In genomic region chr11:58103697-58104306, GRCm38 (mm10) we compare ENCODE assay signal across 8 mouse cellular contexts. TPM values are rescaled to one million over a fixed set of nuclear protein-coding genes. Genes with fewer than 3 reads are reported as not detected.
A peak's percentile ranks its signal among the peaks of the same experiment; 100 is the strongest.
DNase-seq lines count a peak whose midpoint lies in the region; ATAC-seq and TF ChIP-seq lines count a peak whose summit lies in the region.

Cnot8 (plus strand) TSS chr11:58104153.

- H3K4me3 ChIP-seq in E14TG2a.4 (replicated peaks; ENCODE audit: low read length), result peak within 1 kb of the TSS; percentile 98
- H3K4me3 ChIP-seq in forebrain, embryonic 12.5 days (replicated peaks), result peak within 1 kb of the TSS; percentile 94
- peak within 1 kb of the TSS; percentile 80 for H3K4me3 ChIP-seq in heart, postnatal 0 days (ENCODE audit: low read depth, low read length)
- H3K4me3 ChIP-seq in liver, embryonic 16.5 days (ENCODE audit: low read depth, low read length), result peak within 1 kb of the TSS; percentile 99
- peak within 1 kb of the TSS; percentile 98 for H3K4me3 ChIP-seq in neural tube, embryonic 13.5 days
- peak within 1 kb of the TSS; percentile 93 for H3K4me3 ChIP-seq in testis, adult 2 months (ENCODE audit: control insufficient read depth, low read depth, low read length)

- 0 out of 2 replicates have a peak, but pooled peaks have one; percentile 46 for TF ChIP-seq EP300 in heart, postnatal 0 days (IDR thresholded peaks at IDR 0.05; ENCODE audit: low read depth)

- H3K27me3 ChIP-seq in E14TG2a.4 (ENCODE audit: insufficient read depth, low read length), result no peaks in the 10 kb centered on the region
- H3K27me3 ChIP-seq in forebrain, embryonic 12.5 days, result no peaks in the 10 kb centered on the region
- H3K27me3 ChIP-seq in heart, postnatal 0 days (ENCODE audit: control insufficient read depth, insufficient read depth, low read length), result no peaks in the 10 kb centered on the region
- no peaks in the 10 kb centered on the region for H3K27me3 ChIP-seq in liver, embryonic 16.5 days (ENCODE audit: control insufficient read depth, insufficient read depth, low read depth, low read length)
- peaks cover 5% of the 10 kb centered on the region; the same call in 1 of the 2 replicates for H3K27me3 ChIP-seq in neural tube, embryonic 13.5 days
- H3K27me3 ChIP-seq in testis, adult 2 months (ENCODE audit: control insufficient read depth, insufficient read depth, low read length), result no peaks in the 10 kb centered on the region

- peak; percentile 97 for ATAC-seq in forebrain, embryonic 12.5 days (ENCODE audit: low FRiP score)
- ATAC-seq in heart, postnatal 0 days (ENCODE audit: insufficient read depth, low read depth), result peak; percentile 97
- ATAC-seq in liver, embryonic 16.5 days (ENCODE audit: low read depth), result peak; percentile 99
- peak; percentile 97 for ATAC-seq in neural tube, embryonic 13.5 days (ENCODE audit: low read depth)

- WGBS in forebrain, embryonic 12.5 days, result under 1% methylated on average over 55 of the region's 55 CpGs
- under 1% methylated on average over 55 of the region's 55 CpGs for WGBS in heart, postnatal 0 days
- under 1% methylated on average over 55 of the region's 55 CpGs for WGBS in liver, embryonic 16.5 days (ENCODE audit: insufficient replicate concordance)
- WGBS in neural tube, embryonic 13.5 days, result under 1% methylated on average over 55 of the region's 55 CpGs

- H3K4me2 ChIP-seq in forebrain, embryonic 12.5 days, result peak within 1 kb of the TSS; percentile 80
- peak within 1 kb of the TSS; percentile 75 for H3K4me2 ChIP-seq in heart, postnatal 0 days (ENCODE audit: low read depth, low read length)
- peak within 1 kb of the TSS; percentile 87 for H3K4me2 ChIP-seq in liver, embryonic 16.5 days (ENCODE audit: low read depth, low read length)
- peak within 1 kb of the TSS; percentile 76 for H3K4me2 ChIP-seq in neural tube, embryonic 13.5 days

- H3K4me1 ChIP-seq in E14TG2a.4 (replicated peaks; ENCODE audit: low read depth, low read length), result peaks cover 52% of the 10 kb centered on the region
- peaks cover 27% of the 10 kb centered on the region for H3K4me1 ChIP-seq in forebrain, embryonic 12.5 days
- peaks cover 5% of the 10 kb centered on the region; the same call in 1 of the 2 replicates for H3K4me1 ChIP-seq in heart, postnatal 0 days (ENCODE audit: control insufficient read depth, insufficient read depth)
- peaks cover 22% of the 10 kb centered on the region for H3K4me1 ChIP-seq in liver, embryonic 16.5 days (ENCODE audit: control insufficient read depth, low read depth, low read length)
- H3K4me1 ChIP-seq in neural tube, embryonic 13.5 days (replicated peaks), result peaks cover 43% of the 10 kb centered on the region
- H3K4me1 ChIP-seq in testis, adult 2 months (ENCODE audit: control insufficient read depth, insufficient read depth, low read length), result peaks cover 13% of the 10 kb centered on the region

- TF ChIP-seq CTCF in E14TG2a.4 (conservative IDR thresholded peaks at IDR 0.05; ENCODE audit: low read length), result no peak
- TF ChIP-seq CTCF in heart, postnatal 0 days (IDR thresholded peaks at IDR 0.05; ENCODE audit: low read depth), result no peak
- no peak for TF ChIP-seq CTCF in testis, adult 2 months (IDR thresholded peaks at IDR 0.05; ENCODE audit: control insufficient read depth, insufficient read depth, insufficient replicate concordance, low read depth, low read length)

- peak within 1 kb of the TSS; percentile 87 for H3K27ac ChIP-seq in forebrain, embryonic 12.5 days
- peak within 1 kb of the TSS; percentile 91 for H3K27ac ChIP-seq in heart, postnatal 0 days (ENCODE audit: low read depth)
- peak within 1 kb of the TSS; percentile 96 for H3K27ac ChIP-seq in liver, embryonic 16.5 days (ENCODE audit: low read length)
- peak within 1 kb of the TSS; percentile 88 for H3K27ac ChIP-seq in neural tube, embryonic 13.5 days (replicated peaks)
- peak within 1 kb of the TSS; percentile 98 for H3K27ac ChIP-seq in testis, adult 2 months (ENCODE audit: control insufficient read depth, insufficient read depth, low read depth, low read length)

- peaks cover 10% of the 10 kb centered on the region; the same call in 1 of the 2 replicates for H3K36me3 ChIP-seq in E14TG2a.4 (ENCODE audit: insufficient read depth, low read length)
- no peaks in the 10 kb centered on the region for H3K36me3 ChIP-seq in forebrain, embryonic 12.5 days (replicated peaks)
- no peaks in the 10 kb centered on the region for H3K36me3 ChIP-seq in heart, postnatal 0 days (replicated peaks; ENCODE audit: control insufficient read depth, insufficient read depth, low read length)
- no peaks in the 10 kb centered on the region for H3K36me3 ChIP-seq in liver, embryonic 16.5 days (ENCODE audit: control insufficient read depth, insufficient read depth)
- H3K36me3 ChIP-seq in neural tube, embryonic 13.5 days, result no peaks in the 10 kb centered on the region
- no peaks in the 10 kb centered on the region for H3K36me3 ChIP-seq in testis, adult 2 months (ENCODE audit: control insufficient read depth, insufficient read depth, low read length)

- no peaks in the 10 kb centered on the region for H3K9me3 ChIP-seq in E14TG2a.4 (ENCODE audit: low read length)
- no peaks in the 10 kb centered on the region for H3K9me3 ChIP-seq in forebrain, embryonic 12.5 days
- H3K9me3 ChIP-seq in heart, postnatal 0 days (replicated peaks; ENCODE audit: control insufficient read depth, low read length), result no peaks in the 10 kb centered on the region
- no peaks in the 10 kb centered on the region for H3K9me3 ChIP-seq in liver, embryonic 16.5 days (replicated peaks; ENCODE audit: control insufficient read depth, low read length)
- no peaks in the 10 kb centered on the region for H3K9me3 ChIP-seq in neural tube, embryonic 13.5 days

- H3K9ac ChIP-seq in forebrain, embryonic 12.5 days, result peak within 1 kb of the TSS; percentile 82
- peak within 1 kb of the TSS; percentile 84 for H3K9ac ChIP-seq in heart, postnatal 0 days (replicated peaks; ENCODE audit: low read depth, low read length)
- H3K9ac ChIP-seq in liver, embryonic 16.5 days (ENCODE audit: low read depth, low read length), result peak within 1 kb of the TSS; percentile 97
- peak within 1 kb of the TSS; percentile 93 for H3K9ac ChIP-seq in neural tube, embryonic 13.5 days

- peak; percentile 89 for TF ChIP-seq POLR2A in testis, adult 2 months (IDR thresholded peaks at IDR 0.05; ENCODE audit: control insufficient read depth, low read depth, low read length)

- DNase-seq in c-Kit-positive CD71-positive TER-119-positive erythroid progenitor cells, embryonic 14.5 days (ENCODE audit: low spot score), result peak; percentile 98
- peak; percentile 99 for DNase-seq in heart, postnatal 0 days (ENCODE audit: low spot score)
- DNase-seq in kidney, postnatal 4 days, result peak; percentile 99 to 100

RNA-seq across cellular contexts. Expression of gene Cnot8, which starts in this region (rescaled TPM):
- 110 and 112 TPM in 2 replicates for polyA plus RNA-seq in forebrain, embryonic 12.5 days (2016; fragmentation: Nextera tagmentation; extraction: Ambion mirVana)
- total RNA-seq in heart, postnatal 0 days (2014; rRNA removed; ENCODE audit: low replicate concordance), result 73.1 and 76.6 TPM in 2 replicates
- 68.6 and 71.3 TPM in 2 replicates for polyA plus RNA-seq in heart, postnatal 0 days (2015; fragmentation: Nextera tagmentation; extraction: Ambion mirVana)
- polyA plus RNA-seq in liver, embryonic 16.5 days (2015; fragmentation: Nextera tagmentation; extraction: Ambion mirVana), result 30.1 and 30.2 TPM in 2 replicates
- polyA plus RNA-seq in neural tube, embryonic 13.5 days (2015; fragmentation: Nextera tagmentation; extraction: Ambion mirVana), result 107 and 115 TPM in 2 replicates
- polyA plus RNA-seq in testis, adult 2 months (2012; rRNA removed), result 17.6 and 22.8 TPM in 2 replicates

Comparison
In these comparisons a context has a peak if more than half of its experiments do, and no peak if none do; other contexts are left out.
1. Peak in every context shown above with its lines: DNase-seq, ATAC-seq, H3K4me3 ChIP-seq and H3K27ac ChIP-seq.